Mouse (Mus musculus) bone marrow, adult 2 months (tissue): ENCODE data around the gene Tspan5.

ENCODE experiments used
- CTCF ChIP-seq: fragments of 200-500 bp; IDR thresholded peaks from 2 replicates; pipeline ENCODE4 v1.5.1; 2011; ENCODE audit warnings: low read length, control low read depth; ENCODE audit not compliant: control insufficient read depth, insufficient read depth
- POLR2A ChIP-seq: fragments of 200-500 bp; IDR thresholded peaks from 2 replicates; pipeline ENCODE4 v1.6.1; 2011; ENCODE audit warnings: low read depth, mild to moderate bottlenecking, control low read depth, low read length, borderline replicate concordance; ENCODE audit not compliant: control insufficient read depth

GRCm38 (mm10) chr3:138751328-138751727 is 9.3 kb downstream of the Tspan5 start:
- TF ChIP-seq CTCF, result no peak
- TF ChIP-seq POLR2A, result no peak
